Mouse (Mus musculus) cerebellum, adult 11 months (tissue): ENCODE data around the gene Cdhr5.

Source experiments
- DNase-seq: peaks from one replicate; pipeline ENCODE4 v3.0.0; 2022

Cdhr5 gene

GRCm38 (mm10) chr7:141276546-141276945 lies at the start of gene Cdhr5:
Cdhr5 (minus strand) TSS chr7:141276786.
- DNase-seq, result no peak

GRCm38 (mm10) chr7:141324686-141325085 lies 48.1 kb upstream of the Cdhr5 start:
- DNase-seq, result no peak

GRCm38 (mm10) chr7:141319446-141319845 lies 42.9 kb upstream of the Cdhr5 start:
- DNase-seq, result no peak

GRCm38 (mm10) chr7:141317619-141318132 lies 41.1 kb upstream of the Cdhr5 start:
- DNase-seq, result no peak

- no peak for DNase-seq
Measured at GRCm38 (mm10) chr7:141315974-141316373, 39.4 kb upstream of the Cdhr5 start.

- DNase-seq, result no peak
Measured at GRCm38 (mm10) chr7:141315076-141315475, 38.5 kb upstream of the Cdhr5 start.

- DNase-seq, result no peak
Measured at GRCm38 (mm10) chr7:141314416-141314815, 37.8 kb upstream of the Cdhr5 start.

- no peak for DNase-seq
Measured at GRCm38 (mm10) chr7:141304537-141304936, 28.0 kb upstream of the Cdhr5 start.

- no peak for DNase-seq
Measured at GRCm38 (mm10) chr7:141302702-141303268, 26.2 kb upstream of the Cdhr5 start.

- peak; percentile 66 for DNase-seq
Measured at GRCm38 (mm10) chr7:141301386-141301785, 24.8 kb upstream of the Cdhr5 start.

GRCm38 (mm10) chr7:141299175-141299574 lies 22.6 kb upstream of the Cdhr5 start:
- peak; percentile 69 for DNase-seq

- no peak for DNase-seq
Measured at GRCm38 (mm10) chr7:141297926-141298650, 21.5 kb upstream of the Cdhr5 start.

- no peak for DNase-seq
Measured at GRCm38 (mm10) chr7:141294479-141294878, 17.9 kb upstream of the Cdhr5 start.

- no peak for DNase-seq
Measured at GRCm38 (mm10) chr7:141293852-141294471, 17.4 kb upstream of the Cdhr5 start.

- DNase-seq, result no peak
Measured at GRCm38 (mm10) chr7:141292583-141293388, 16.2 kb upstream of the Cdhr5 start.

- no peak for DNase-seq
Measured at GRCm38 (mm10) chr7:141291921-141292582, 15.5 kb upstream of the Cdhr5 start, which contains the start of gene Drd4. Drd4 (plus strand) TSS chr7:141292006.

- no peak for DNase-seq
Measured at GRCm38 (mm10) chr7:141288042-141288441, 11.5 kb upstream of the Cdhr5 start.

GRCm38 (mm10) chr7:141282756-141283155 lies 6.2 kb upstream of the Cdhr5 start:
- DNase-seq, result no peak

- DNase-seq, result no peak
Measured at GRCm38 (mm10) chr7:141281442-141281841, 4.9 kb upstream of the Cdhr5 start.

GRCm38 (mm10) chr7:141278766-141279590 lies 2.4 kb upstream of the Cdhr5 start, which contains the start of gene Sct:
Sct (minus strand) TSS chr7:141279133.
- peak; percentile 47 for DNase-seq
